Mouse (Mus musculus) olfactory bulb, adult 2 months (tissue): ENCODE results near the gene Sos2.

ENCODE experiments used
- CTCF ChIP-seq: fragments of 200-500 bp; IDR thresholded peaks from 2 replicates; pipeline ENCODE4 v1.5.1; 2012; ENCODE audit warnings: low read depth, mild to moderate bottlenecking, low read length, moderate library complexity; ENCODE audit not compliant: insufficient read depth
- POLR2A ChIP-seq: fragments of 200-500 bp; IDR thresholded peaks from 2 replicates; pipeline ENCODE4 v1.6.1; 2012; ENCODE audit warnings: mild to moderate bottlenecking, low read depth, low read length, moderate library complexity; ENCODE audit not compliant: insufficient read depth

DNA sequence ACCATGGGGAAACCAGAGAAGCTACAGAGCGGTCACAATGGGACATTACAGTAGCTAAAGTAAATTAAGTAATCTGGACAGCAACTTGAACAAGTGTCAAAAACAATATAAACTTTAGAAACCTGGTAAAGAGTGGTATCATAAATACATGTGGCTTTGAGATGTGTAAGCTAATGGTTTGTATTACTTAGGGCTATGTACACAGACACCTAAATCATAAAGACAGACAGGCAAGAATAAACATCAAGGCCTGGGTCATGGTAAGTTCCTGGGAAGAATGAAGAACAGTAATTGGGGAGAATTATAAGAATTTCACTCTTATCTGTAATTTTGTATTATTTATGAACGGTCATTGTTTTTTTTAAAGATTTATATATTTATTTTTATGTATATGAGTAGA, 77.3 kb downstream of the Sos2 start:
- TF ChIP-seq CTCF (no peak), POLR2A (no peak)
